Mouse (Mus musculus) thymus, postnatal 25 days (tissue): ENCODE measurements at regions not wholly inside any gene's neighbourhood (a gene's known extent, or its start where the extent isn't known, plus 50 kb on each side); places are given as distances from the start of the nearest gene placed in this dataset.

Source experiments
- DNase-seq: peaks from one replicate; pipeline ENCODE4 v3.0.0; 2022

DNA sequence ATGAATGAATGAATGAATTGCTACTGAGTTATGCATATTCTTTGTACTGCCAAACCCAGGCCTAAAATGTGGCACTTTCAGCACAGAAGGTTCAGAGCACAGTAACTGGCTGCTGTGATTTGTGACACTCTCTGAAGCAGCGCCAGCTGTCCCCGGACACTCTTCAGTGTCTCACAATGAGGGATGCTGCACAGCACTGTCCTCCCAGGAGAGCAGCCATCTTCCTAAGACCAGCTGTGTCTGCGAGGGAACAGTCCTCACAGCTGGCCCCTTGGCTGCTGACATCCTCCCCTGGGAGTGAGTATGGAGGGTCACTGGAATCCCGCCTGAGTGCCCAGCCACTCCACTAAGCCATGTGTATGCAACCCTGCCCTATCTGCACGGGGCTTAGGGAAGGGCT lies 265.9 kb upstream of the Zfp637 start:
- no peak for DNase-seq

DNA sequence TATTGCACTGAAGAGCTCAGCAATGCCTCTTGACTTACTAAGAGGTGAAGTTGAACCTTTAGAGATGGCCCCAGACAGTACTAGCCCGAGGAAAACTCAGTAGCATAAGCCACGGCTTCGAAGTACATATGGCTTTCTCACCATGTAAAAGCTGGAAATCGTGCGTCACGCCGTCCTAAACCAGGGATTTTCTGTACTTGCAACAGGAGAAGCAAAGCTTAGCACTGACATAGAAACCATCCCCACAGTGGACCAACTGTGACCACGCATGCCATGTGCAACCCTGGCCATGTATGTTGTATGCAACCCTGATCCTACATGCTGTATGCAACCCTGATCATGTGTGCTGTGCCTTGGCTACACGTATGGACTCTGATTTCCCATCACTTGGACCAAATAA lies 265.0 kb upstream of the Zfp637 start:
- DNase-seq, result no peak

DNA sequence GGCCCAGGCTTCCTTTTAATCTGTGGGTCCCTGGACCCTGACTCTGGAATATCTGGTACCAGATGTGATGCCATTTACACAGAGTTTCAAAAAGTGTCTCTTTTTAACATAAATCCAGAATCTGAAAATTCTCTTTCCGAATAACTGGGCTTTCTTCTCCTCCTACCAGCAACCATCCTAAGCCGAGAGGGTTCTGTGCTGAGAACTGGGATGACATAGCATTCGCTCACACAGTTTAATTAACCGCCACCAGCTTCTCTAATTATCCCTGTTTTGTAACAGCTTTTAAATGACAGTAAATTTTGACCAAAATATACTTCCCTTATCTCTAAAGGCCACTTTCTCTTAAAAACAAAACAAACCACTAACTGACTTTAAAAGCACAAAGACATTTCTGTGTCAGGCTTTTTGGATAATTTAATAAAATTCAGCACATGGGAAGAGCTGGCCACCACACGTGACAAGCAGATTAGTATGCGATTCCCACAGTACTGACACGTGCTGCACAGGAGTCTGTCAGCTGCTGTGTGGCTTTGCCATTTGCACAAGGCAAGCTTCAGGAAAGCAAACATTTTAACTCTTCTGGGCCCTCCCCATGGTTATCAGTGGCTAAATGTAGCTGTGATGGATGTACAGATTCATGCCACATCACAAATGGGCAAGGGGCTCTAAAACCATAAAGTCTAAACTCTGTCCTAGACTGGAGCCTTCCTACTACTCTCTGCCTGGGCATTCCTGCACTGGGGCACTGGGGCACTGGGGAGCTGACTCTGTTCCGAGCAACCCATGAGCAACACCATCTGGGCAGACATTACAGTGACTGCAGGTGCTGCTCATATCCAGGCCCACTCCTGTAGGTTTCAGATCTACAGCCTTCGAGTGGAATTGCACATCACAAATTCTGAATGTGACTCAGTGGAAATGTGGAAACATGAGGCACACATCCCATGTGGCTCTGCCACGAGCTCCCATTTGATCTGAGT lies 263.1 kb upstream of the Zfp637 start:
- no peak for DNase-seq

DNA sequence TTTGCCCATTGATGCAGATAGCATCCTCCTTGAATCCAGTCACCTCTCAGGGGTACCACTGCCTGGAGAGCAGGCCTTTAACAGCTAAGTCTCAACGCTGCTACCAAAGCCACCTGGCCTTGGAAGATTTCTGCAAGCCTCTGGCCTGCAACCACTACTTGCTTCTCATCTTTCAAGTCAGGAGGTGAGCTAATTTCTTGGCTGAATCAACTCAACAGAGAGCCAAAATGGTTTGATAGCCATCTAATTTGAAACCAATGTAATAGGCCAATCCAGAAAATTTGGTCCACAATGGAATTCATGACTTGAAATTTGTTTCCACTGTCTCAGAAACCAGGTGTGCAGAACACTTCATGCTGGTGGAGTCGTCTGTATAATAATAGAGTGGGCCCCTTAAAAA lies 260.0 kb upstream of the Zfp637 start:
- DNase-seq, result no peak

DNA sequence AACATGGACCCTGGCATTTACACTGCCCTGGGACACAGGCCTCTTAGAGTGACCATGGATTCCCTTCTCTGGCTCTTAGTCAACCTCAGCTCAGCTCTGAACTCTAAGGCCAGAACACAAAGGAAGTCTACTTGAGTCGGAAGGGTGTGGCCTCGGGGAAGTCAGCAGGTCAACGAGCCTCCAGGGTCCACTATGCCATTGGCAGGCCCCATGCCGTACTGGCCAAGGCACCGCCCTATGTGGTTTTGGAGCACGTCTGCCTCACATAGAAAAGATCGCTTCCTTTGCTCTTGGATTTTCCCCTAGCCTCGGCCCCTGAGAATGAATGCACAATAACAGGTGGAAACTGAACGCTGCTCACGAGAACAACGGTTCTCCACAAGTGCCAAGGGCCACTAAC lies 257.9 kb upstream of the Zfp637 start:
- DNase-seq, result no peak

DNA sequence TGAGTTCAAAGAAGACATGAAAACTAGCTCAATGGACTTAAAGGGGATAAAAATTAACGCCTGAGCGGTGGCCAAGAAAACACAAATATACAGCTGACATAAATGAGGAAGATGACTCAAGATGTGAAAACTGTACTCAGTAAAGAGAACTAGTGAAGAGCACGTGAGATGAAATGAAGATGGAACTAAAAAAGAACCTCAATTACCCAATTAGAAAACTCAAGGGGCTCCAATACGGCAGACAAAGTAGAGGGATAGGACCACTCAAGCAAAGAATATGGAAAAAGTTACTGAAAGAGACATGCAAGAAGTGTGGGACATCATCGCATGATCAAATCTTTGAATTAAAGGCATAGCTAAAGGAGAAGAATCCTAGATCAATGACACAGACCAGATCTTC lies 256.4 kb upstream of the Zfp637 start:
- no peak for DNase-seq

DNA sequence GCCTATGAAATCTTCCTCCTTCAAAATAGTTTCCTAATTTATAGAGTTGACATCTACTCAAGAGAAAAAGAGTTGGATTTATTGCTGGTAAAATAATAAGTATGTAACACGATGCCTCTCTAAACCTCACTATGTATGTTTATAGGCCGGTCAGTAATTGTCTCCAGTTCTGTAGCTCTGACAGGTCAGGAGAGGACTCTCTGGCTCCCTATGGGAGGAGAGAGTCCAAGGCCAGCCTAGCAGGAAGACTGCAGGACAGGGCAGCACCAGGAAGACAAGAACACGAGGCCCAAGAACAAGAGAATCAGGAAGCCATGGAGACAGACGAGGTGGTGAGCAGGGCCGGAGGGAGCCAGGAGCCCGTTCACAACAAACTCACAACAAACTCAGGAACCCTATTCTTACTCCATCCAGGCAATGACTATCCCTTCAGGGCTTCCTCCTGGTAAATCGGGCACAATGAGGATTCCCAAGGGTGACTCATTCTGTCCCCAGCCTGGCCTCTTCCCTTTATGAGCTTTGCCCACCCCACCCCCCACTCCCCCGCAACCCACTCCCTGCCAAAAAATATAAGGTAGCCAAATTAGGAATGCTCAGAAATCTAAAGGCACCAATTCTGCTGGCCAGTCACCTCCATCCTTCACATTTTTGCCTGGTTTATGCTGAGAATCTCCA lies 244.7 kb upstream of the Zfp637 start:
- DNase-seq, result no peak

DNA sequence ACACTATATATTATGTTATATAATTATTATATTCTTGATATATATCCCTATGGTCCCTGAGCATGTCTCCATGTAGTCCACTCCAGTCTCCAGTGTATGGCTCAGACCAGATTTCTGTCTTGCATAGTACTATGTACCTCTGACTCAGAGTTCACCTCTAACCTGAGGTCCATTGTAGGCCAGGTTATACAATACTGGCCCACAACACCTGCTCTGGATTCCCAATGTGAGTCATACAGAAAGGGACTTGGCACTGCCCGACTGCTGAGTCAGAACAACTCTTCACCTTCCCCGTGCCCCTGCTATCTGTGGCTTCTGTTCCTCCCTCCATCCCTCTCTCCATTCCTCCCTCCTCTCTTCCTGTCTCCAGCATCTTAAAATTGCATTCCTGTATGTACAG lies 236.1 kb upstream of the Zfp637 start:
- DNase-seq, result no peak

DNA sequence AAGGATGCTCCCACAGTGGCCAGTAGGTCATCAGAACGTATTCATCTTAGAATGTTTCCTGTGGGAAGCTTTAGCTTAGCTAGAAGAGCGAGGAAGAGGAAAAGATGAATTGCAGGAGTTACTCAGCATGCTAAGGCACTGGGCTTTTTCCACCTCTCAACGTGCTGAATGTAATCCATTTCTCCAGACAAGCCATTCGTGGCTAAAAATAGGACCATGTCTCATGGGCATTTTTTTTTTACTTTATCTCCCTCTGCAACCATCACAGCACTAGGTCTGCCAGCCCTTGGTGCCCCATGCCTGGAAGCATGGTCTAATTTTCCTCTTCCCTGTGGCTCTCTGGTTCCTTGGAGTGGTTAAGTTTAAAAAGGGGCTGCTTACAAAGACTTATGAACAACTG lies 235.3 kb upstream of the Zfp637 start:
- no peak for DNase-seq

DNA sequence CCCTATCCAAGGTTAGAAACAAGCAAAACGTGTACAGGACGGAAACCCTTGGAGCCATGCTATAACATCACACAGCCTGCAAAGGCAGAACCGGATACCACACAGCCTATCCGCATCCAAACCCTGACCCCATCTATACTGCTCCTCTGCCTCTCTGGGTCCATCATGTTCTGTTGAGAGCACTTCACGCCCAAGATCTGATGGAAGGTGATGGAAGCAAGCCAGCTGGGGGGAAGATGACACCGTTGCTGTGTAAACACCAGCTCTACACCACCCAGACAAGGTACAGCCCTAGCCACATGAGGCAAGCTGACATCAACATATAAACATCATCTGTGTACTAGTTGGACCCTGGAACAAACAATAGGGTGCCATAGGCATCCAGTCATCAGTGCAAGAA lies 234.8 kb upstream of the Zfp637 start:
- no peak for DNase-seq

DNA sequence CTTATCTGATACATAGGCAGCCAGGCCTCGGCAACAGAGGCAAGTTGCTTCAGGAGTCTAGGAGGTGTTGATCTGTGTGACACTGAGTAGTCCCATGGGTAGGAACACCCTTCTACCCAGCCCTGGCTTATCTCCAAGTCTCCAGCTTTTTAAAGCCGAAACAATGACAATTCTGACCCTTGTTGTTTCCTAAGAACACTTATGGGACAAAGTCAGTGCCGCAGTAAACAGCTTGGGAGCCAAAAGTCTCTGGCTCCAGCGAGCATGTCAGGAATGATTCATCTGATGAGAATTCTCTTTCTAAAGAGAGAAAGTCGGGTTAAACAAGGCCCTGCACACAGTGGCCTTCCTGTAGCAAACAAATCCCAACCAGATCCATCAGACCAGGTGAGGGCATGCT lies 234.0 kb upstream of the Zfp637 start:
- no peak for DNase-seq

DNA sequence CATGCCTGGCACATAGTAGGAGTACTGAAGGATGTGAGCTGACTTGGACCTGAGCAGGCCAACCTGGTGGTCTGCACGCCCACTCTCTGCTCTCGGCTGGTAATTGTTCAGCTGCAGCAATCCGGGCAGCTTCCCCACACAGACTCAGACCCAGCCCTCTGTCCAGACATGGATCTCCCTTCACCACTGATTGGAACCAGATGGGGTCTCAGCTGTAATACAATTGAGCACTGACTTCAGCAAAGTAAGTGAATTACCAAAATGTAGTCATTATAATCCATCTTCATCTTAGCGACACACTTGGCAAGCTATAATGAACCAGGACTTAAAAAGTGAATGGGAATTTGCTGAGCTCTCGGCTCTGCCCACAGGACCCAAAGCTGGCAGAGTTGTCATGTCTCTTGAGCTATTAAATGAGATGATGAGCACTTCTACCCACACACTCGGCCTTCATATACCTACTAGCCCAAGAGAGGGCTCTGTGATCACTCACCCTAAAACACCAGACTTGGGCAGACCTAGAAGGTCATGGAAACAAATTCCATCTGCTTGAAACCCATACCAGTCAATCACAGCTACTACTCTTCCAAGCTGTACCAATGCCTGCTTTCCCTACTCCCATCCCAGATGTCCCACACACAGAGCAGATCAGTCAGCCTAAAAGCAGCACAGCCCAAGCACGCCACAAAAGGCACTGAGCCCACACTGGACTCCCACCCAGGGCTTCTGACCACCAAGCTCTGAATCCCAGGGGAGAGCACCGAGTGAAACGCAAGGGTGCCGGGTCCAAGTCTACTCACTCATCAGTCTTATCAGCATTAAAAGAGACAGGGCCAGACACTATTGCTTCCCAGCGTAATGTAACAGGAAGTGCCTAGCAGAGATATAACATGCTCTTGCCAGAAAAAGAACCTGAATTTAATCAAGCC lies 231.2 kb upstream of the Zfp637 start:
- DNase-seq, result no peak

DNA sequence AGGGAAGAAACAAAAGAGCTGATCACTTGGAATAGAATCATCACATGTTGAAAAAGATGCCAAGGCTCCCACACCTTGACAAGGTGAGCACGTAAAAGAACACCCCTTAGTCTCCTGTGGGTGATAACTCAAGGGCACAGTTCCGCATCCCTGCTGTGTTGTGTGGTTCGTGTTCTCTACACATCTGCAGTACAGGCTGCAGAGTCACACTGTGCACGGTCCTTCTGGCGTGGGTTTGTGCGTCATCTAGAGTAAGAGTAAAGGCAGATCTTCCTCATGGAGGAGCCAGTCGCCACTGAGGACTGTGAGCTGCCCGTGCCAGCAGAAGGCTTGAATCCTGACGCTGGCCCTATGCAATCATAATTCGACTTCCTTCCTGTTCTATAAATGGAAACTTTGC lies 229.7 kb upstream of the Zfp637 start:
- no peak for DNase-seq

DNA sequence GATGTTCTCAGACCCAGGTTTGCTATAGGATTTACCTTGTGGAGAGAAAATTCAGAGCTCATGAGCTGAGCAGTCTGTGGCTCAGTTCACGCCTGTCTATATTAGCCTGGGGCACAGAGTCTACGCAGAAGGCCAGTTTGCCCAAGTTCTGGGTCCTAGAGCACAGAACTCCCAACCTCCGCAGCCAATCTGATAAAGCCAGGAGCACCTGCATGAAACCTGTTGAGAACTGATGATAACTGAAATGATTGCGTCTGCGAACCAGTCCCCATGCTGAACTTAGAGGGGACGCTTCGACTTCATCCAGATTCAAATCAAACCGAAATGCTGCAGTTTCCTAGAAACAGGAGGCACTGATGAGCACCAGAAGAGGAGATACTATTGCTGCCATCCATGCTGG lies 229.0 kb upstream of the Zfp637 start:
- no peak for DNase-seq

DNA sequence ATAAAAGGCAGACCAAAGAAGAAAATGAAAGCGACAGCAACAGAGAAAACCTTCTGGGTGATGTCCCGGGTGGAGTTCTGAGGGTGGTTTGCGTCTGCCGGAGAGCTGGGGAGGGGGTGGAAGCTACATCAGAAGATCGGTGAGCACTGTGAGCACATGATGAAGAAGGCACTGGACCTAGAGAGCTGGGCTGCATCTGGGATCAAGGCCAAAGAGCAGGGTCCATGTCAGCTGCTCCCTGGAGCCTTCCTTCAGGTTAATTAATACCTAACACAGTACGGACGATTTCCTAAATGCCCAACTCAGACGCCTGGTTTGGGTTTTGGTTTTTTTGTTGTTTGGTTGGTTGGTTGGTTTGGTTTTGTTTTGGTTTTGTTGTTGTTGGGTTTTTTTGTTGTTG lies 228.6 kb upstream of the Zfp637 start:
- DNase-seq, result no peak

DNA sequence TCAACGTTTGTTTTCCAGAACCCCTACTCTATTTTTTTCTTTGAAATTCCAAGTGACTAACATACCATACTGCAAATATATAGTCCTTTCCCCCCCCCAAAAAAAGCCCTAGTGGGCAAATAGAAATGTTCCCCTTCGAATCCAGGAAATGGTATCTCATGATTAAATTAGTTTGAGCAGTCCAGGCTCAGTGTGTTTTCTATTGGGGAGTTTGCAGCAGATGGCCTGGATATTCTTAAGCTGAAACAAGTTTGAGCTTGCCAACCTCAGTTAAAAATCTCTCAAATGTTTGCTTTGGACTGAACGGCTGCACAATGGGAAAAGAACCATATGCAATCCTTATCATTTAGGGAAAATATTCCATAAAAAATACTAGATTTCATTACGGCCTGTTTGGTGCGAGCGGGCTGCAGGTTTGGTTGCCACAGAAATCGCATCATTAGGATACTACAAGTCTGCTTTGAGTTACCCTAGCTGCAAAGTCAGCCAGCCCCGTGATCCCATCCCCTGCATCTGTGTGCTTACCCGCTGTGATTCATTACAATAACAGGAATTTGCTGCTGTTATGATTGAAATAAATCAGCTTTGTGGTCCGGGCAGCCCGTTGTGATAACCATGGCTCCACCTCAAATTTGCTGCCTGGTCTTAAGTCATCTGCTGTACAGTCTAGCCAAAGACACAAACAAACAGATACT lies 227.2 kb upstream of the Zfp637 start:
- no peak for DNase-seq

DNA sequence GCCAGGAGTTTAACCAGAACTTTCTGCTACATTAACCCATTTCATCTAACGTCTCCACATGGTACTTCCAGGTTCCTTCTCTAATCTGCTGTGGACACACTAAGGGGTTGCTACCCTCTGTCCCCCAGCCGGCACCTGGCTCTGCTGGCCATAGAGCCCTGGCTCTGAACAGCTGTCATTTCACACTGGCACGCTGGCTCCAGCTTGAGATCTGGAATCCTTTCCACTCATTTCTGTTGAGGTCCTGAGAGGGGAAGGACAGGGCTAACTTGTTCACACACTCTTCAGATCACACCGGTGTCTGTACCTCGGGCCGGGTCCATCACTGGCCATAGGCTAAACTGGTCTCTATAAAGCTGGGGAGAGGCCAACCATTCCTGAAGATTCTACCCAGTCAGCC lies 226.6 kb upstream of the Zfp637 start:
- DNase-seq, result no peak

DNA sequence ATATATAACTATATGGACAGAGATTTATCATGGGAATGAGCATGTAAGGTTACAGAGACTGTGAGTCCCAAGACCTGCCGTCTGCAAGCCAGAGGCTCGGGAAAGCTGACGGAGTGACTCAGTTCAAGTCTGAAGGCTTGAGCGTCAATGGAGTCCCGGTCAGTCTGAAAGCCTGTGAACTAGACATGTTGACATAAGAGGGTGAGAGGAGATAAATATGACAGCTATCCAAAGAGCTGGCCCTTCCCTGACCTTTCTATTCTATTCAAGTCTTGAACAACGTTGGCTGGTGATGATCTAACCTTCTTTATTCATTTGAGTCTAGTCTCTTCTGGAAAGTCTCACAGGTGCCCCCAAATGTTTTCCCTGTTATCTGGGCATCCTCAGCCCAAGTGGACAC lies 223.8 kb upstream of the Zfp637 start:
- no peak for DNase-seq

DNA sequence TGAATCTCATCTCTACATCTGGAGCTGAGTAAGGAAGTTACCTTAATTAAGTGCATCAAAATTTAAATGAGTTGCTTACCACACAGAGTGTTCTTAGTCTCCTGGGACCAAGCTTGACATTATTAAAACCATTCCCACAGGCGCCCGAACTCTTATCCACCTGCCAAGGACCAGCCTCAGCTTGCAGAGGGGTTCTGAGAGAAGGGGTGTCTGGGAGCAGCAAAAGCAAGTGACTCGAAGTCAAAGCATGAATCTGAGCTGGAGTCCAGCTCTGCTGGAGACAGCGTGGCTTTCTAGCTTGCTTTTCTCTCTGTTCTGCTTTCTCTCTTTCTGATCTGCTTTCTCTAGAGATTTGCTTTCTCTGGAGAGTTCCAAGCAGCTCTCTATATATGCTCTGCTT lies 223.0 kb upstream of the Zfp637 start:
- no peak for DNase-seq

DNA sequence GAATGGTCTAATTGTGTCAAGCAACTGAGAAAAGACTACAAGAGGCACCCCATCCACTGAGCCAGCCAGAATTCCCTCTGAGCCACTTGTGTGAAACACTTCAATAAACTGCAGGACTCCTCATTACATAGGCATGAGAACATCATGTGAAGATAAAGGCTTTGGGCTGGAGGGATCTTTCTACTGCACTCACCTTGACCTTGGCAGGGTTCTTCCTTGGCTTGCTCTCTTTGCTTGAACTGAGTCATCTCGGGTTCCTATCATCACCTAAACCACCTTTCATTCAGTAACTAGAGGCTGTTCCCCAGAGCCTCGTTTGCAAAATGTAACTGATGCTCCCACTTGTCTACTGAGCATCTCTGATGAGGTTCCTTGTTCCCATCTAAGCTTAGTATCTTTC lies 221.4 kb upstream of the Zfp637 start:
- no peak for DNase-seq

DNA sequence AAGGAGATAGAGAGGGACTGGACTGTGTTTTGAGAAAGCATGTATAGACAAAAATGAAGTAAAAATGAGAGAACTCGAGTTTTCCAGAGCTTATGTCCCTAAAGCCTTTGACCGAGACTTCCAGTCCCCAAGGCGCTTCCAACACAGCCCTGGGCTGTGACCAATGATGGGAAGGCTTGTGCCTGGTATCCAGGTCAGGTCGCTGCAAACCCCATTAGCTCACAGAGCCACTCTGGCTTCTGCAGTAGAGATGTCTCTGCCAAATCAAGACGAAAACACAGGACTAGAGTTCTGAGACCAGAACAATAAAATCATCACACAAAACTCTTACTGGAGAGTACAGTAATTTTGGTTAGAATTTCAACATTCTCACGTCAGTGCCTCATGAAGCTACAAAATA lies 218.5 kb upstream of the Zfp637 start:
- DNase-seq, result no peak

DNA sequence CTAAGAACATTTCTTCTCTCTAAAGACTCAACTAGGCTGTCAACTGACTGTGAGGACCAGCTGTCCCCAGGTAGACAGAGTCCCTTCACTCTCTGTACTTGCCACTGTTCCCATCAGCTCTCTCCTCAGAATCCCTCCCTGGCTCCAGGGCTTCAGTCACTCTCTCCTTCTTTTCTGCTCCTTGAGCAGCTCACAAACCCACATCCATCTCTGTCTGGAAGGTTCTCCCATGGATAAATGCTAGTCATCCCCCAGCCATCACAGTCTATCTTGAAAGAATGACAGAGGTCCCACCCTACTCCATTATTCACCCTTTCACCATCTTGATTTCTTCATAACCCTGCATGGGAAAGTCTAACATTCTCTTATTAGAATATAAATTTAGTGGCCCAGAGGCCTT lies 218.0 kb upstream of the Zfp637 start:
- no peak for DNase-seq

DNA sequence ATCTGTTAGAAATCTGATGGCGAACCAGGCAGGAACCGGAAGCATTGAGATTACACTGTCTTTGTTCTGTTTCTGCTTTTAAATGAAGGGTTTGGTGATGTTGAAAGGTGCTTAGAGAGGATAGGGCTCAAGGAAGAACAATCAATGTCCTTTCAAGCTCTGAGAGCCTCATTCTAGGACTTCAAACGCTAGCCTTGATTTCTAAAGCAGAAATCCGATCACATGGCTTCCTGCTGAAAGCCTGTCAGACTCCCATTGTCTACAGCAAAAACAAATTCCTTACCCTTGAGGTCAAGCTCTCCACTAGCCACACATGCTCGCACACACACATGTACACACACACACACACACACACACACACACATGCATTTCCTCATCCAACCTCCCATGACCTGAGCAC lies 215.3 kb upstream of the Zfp637 start:
- DNase-seq, result no peak
